Mouse (Mus musculus) T-cell, adult 66 days (primary cell): ENCODE data around the gene Pnliprp2. TPM values are rescaled to one million over a fixed set of nuclear protein-coding genes. Genes with fewer than 3 reads are reported as not detected.

Experiments
- total RNA-seq, 2 experiments: library from RNA; stranded (reverse); gene quantifications; 3 replicates in 1 of 2; 4 replicates in 1 of 2; pipeline ENCODE4 v1.2.4; 2023

Pnliprp2 gene
- total RNA-seq, result not detected

DNA sequence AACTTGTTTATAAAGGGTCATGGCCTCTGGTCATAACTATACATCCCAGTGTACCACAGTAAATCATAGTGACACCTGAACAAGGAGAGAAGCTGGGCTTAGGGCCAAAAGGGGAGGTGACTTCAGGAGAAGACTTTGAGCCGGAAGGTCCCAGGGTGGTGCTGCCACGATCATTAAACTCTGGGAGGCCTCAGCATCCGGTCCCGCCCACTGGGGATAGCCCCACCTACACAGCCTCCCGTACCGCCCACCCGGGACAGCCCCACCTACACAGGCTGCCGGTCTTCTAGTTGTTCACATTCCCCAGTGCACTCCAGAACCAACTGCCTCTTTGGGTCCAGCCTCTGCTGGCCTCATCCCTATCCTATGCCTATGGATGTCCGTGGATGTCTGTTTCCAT is at the start of gene Pnliprp2:
Pnliprp2 (plus strand) TSS at position 297 of the 400 bp plus-strand sequence.

DNA sequence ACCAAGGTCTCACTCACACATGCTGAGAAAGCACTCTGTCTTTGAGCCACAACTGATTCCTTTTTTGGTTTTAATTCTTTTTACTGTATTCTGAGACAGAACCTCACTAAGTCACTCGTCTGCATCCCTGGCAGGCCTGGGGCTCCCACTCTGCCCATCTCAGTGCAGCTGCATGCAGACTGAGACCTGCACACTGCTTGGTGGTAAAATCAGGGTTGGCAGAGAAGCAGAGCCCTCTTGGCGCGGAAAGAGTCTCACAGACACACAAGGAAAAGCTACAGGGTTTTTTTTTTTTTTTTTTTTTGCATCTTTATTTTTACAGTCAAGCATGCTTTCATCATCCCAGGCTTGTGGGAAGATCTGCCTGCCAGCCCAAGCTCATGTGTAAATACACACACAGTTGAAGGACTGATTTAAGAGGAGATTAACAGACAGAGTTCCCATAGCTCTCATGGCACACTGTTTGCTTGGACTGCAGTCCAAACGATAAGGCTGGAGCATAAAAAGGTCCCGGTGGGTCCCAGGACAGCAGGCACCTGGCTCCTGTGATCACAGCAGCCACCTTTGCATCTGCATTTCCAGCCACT is 31.0 kb upstream of the Pnliprp2 start, which contains the start of gene Pnliprp1:
Pnliprp1 (plus strand) TSS at position 443 of the 587 bp plus-strand sequence.

DNA sequence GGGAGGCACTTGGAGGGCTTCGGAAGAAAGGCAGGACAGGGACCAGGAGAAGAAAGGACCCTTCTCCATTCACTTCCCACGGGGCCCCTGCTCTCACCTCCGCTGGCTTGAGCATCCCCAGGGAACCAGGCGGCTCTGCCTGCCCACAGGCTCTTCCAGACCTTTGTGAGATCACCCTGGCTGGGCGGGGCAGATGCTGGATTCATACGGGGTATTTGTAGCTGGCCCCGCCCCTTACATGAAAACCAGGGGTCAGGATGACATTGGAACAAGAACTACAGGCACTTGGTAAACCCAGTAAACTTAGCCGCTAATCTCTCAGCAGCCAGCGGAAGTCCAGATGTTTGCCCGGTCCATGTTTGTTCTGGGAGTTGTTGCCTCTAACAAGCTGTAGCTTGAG is 34.8 kb downstream of the Pnliprp2 start, which contains the start of gene 1700019N19Rik:
1700019N19Rik (minus strand) TSS at position 178 of the 400 bp plus-strand sequence.

Other genes starting within 250 kb of the Pnliprp2 start
- not detected for gene Ccdc172, start 247.7 kb upstream of the Pnliprp2 start, total RNA-seq
- gene Pnlip, start 107.2 kb upstream of the Pnliprp2 start, total RNA-seq, result not detected
- not detected for gene Pnliprp1, start 30.8 kb upstream of the Pnliprp2 start, total RNA-seq
- gene 1700019N19Rik, start 34.7 kb downstream of the Pnliprp2 start, total RNA-seq, result not detected
- not detected for gene Eno4, start 183.7 kb downstream of the Pnliprp2 start, total RNA-seq
- 1 to 10 TPM; 1.5 to 1.8 TPM for gene Hspa12a, start 183.9 kb downstream of the Pnliprp2 start, total RNA-seq